9 mouse cellular contexts compared by ENCODE assay signal in genomic region chr8:37159481-37159880, GRCm38 (mm10).
DNase-seq lines count a peak whose midpoint lies in the region; ATAC-seq and TF ChIP-seq lines count a peak whose summit lies in the region.
"Had no signal": no experiment of that assay in that cellular context is flagged by ENCODE, and none has a peak within 500 bp of the region (broad histone marks: within the 10 kb centered on the region; RNA-seq: fewer than 3 reads in every experiment).

No protein-coding gene starts in this region.

- no peak for ATAC-seq in lung, postnatal 0 days
- no peak for ATAC-seq in activated CD4-positive, CD25-positive, alpha-beta regulatory T cell, adult 4 months

- H3K9me3 ChIP-seq in lung, postnatal 0 days (ENCODE audit: low read length), result no peaks in the 10 kb centered on the region
- H3K9me3 ChIP-seq: heart, embryonic 13.5 days had no signal

- H3K27ac ChIP-seq in thymus, adult 2 months (ENCODE audit: control insufficient read depth, insufficient read depth, low read length), result no peak overlapping the region
- H3K27ac ChIP-seq in lung, postnatal 0 days (ENCODE audit: low read length), result no peak overlapping the region
- H3K27ac ChIP-seq: heart, embryonic 13.5 days had no signal

- no peak for TF ChIP-seq CTCF in thymus, adult 2 months (IDR thresholded peaks at IDR 0.05; ENCODE audit: borderline replicate concordance, control insufficient read depth, extremely low read depth, insufficient read depth, low read length, poor library complexity)
- peak; percentile 79 for TF ChIP-seq CTCF in lung, postnatal 0 days (IDR thresholded peaks at IDR 0.05)

- DNase-seq in thymus, adult 2 months, result peak; percentile 6
- no peak for DNase-seq in thymus, adult 18-20 months
- peak; percentile 15 for DNase-seq in cerebellum, adult 11-12 months
- peak; percentile 66 for DNase-seq in forelimb bud, embryonic 11.5 days (ENCODE audit: low read depth, low spot score)
- DNase-seq in layer of hippocampus, adult 18-20 months (ENCODE audit: low spot score in 2 of 2), result peak; percentile 31 to 86
- DNase-seq in lung, postnatal 0 days (ENCODE audit: low spot score), result peak; percentile 66
- DNase-seq in right cerebral cortex, postnatal 14 days, result peak; percentile 84

- TF ChIP-seq POLR2A in thymus, adult 2 months (IDR thresholded peaks at IDR 0.05; ENCODE audit: control insufficient read depth, extremely low read depth, insufficient read depth, low read length, poor library complexity), result no peak

- H3K36me3 ChIP-seq in thymus, adult 2 months (ENCODE audit: control insufficient read depth, insufficient read depth, low read length), result no peaks in the 10 kb centered on the region
- no peaks in the 10 kb centered on the region for H3K36me3 ChIP-seq in lung, postnatal 0 days (ENCODE audit: insufficient read depth, low read length)
- H3K36me3 ChIP-seq: heart, embryonic 13.5 days had no signal

- H3K4me1 ChIP-seq in thymus, adult 2 months (replicated peaks; ENCODE audit: control insufficient read depth, insufficient read depth, low read length), result no peaks in the 10 kb centered on the region
- no peaks in the 10 kb centered on the region for H3K4me1 ChIP-seq in lung, postnatal 0 days (ENCODE audit: insufficient read depth, low read depth, low read length)
- H3K4me1 ChIP-seq: heart, embryonic 13.5 days had no signal

- H3K9ac ChIP-seq in lung, postnatal 0 days (replicated peaks; ENCODE audit: low read depth), result no peak overlapping the region
- H3K9ac ChIP-seq: heart, embryonic 13.5 days had no signal

- H3K27me3 ChIP-seq in thymus, adult 2 months (ENCODE audit: control insufficient read depth, insufficient read depth, low read length), result no peaks in the 10 kb centered on the region
- no peaks in the 10 kb centered on the region for H3K27me3 ChIP-seq in lung, postnatal 0 days (replicated peaks; ENCODE audit: insufficient read depth, low read length)
- H3K27me3 ChIP-seq: heart, embryonic 13.5 days had no signal

- TF ChIP-seq EP300 in lung, postnatal 0 days (IDR thresholded peaks at IDR 0.05), result no peak

- 7% methylated on average over 9 of the region's 9 CpGs for WGBS in thymus, adult 2 months
- WGBS in lung, postnatal 0 days, result 6% methylated on average over 9 of the region's 9 CpGs

- no peak overlapping the region for H3K4me3 ChIP-seq in thymus, adult 2 months (ENCODE audit: control insufficient read depth, insufficient read depth, low read length)
- no peak overlapping the region for H3K4me3 ChIP-seq in lung, postnatal 0 days (ENCODE audit: low read depth, low read length)
- H3K4me3 ChIP-seq: heart, embryonic 13.5 days had no signal

- H3K4me2 ChIP-seq in lung, postnatal 0 days (replicated peaks; ENCODE audit: low read depth, low read length), result no peak overlapping the region
- H3K4me2 ChIP-seq: heart, embryonic 13.5 days had no signal

Comparison
In these comparisons a context has a peak if more than half of its experiments do, and no peak if none do; other contexts are left out.
1. DNase-seq: peak in thymus, adult 2 months (single experiment), cerebellum, adult 11-12 months (single experiment), forelimb bud, embryonic 11.5 days (single experiment), layer of hippocampus, adult 18-20 months (2 of 2), lung, postnatal 0 days (single experiment) and right cerebral cortex, postnatal 14 days (single experiment); none in thymus, adult 18-20 months (0 of 2).